Mouse (Mus musculus): Measurements from ENCODE around the gene Hmcn1. TPM values are rescaled to one million over a fixed set of nuclear protein-coding genes. Genes with fewer than 3 reads are reported as not detected.

Gene Hmcn1
- total and polyA plus RNA-seq, 3 experiments: not detected

- H3K9ac ChIP-seq (ENCODE audit: control insufficient read depth, low read depth, low read length, poor library complexity, severe bottlenecking): no peak overlapping the region
- H3K4me1 ChIP-seq (ENCODE audit: control insufficient read depth in 1 of 2, insufficient read depth in 2 of 2, low read length in 2 of 2): no peaks in the 10 kb centered on the region
- TF ChIP-seq GABPA (IDR thresholded peaks at IDR 0.05; ENCODE audit: low read depth, low read length): no peak
- TF ChIP-seq CHD2 (IDR thresholded peaks at IDR 0.05; ENCODE audit: low read length): no peak
- TF ChIP-seq BHLHE40 (IDR thresholded peaks at IDR 0.05; ENCODE audit: borderline replicate concordance, low read depth, low read length): no peak
- TF ChIP-seq POLR2AphosphoS5 (IDR thresholded peaks at IDR 0.05; ENCODE audit: borderline replicate concordance, low read depth, low read length): no peak
- TF ChIP-seq MXI1 (IDR thresholded peaks at IDR 0.05; ENCODE audit: low read depth, low read length): no peak
- TF ChIP-seq UBTF (IDR thresholded peaks at IDR 0.05; ENCODE audit: borderline replicate concordance, insufficient read depth, low read depth, low read length): no peak
- no peak for TF ChIP-seq MYC (IDR thresholded peaks at IDR 0.05; ENCODE audit: low read depth, low read length)
- no peak for TF ChIP-seq NELFE (IDR thresholded peaks at IDR 0.05; ENCODE audit: low read depth, low read length)
- no peak for TF ChIP-seq ETS1 (IDR thresholded peaks at IDR 0.05; ENCODE audit: low read depth, low read length)
- no peaks in the 10 kb centered on the region for H3K9me3 ChIP-seq (replicated peaks; ENCODE audit: insufficient read depth, low read length)
- no peaks in the 10 kb centered on the region for H3K79me2 ChIP-seq (ENCODE audit: control insufficient read depth, insufficient read depth, low read length, poor library complexity)
- no peaks in the 10 kb centered on the region for H3K36me3 ChIP-seq (ENCODE audit: control insufficient read depth in 1 of 2, insufficient read depth in 2 of 2, low read length in 2 of 2)
- H3K4me3 ChIP-seq (ENCODE audit: control insufficient read depth in 1 of 2, insufficient read depth in 1 of 2, low read depth in 2 of 2, low read length in 2 of 2): no peak overlapping the region
- DNase-seq (ENCODE audit: low read depth, low spot score): no peak
- no peak overlapping the region for H3K27ac ChIP-seq (ENCODE audit: control insufficient read depth, low read depth, low read length)
- peaks cover 1 to 4% of the 10 kb centered on the region in 2 experiments for H3K27me3 ChIP-seq (ENCODE audit: control insufficient read depth in 1 of 2, insufficient read depth in 2 of 2, low read length in 2 of 2)
These were observed 121.1 kb downstream of the Hmcn1 start for GRCm38 (mm10) chr1:150872105-150872504.

DNA sequence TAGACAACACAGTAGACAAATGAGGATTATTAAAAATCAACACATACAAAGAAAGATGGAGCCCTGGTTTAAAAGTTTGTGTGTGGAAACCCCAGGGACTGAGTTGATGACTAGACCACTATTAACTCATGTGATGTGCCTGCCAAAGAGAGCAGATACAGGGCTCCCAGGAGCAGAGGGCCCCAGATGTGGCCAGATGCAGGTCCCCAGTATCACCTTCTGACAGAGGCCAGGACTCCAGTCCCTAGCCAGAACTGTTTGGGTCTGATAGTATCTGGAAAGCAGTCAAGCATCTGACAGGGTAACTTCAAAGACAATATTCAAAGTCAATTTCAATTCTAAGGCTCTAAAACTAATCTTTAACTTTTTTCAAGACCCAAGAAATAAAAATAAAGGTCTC, 124.0 kb downstream of the Hmcn1 start:
- Histone ChIP-seq H3K4me1 (ENCODE audit: control insufficient read depth in 1 of 2, insufficient read depth in 2 of 2, low read length in 2 of 2) (no peaks in the 10 kb centered on the region), H3K36me3 (ENCODE audit: control insufficient read depth in 1 of 2, insufficient read depth in 2 of 2, low read length in 2 of 2) (no peaks in the 10 kb centered on the region), H3K79me2 (ENCODE audit: control insufficient read depth, insufficient read depth, low read length, poor library complexity) (no peaks in the 10 kb centered on the region), H3K4me3 (ENCODE audit: control insufficient read depth in 1 of 2, insufficient read depth in 1 of 2, low read depth in 2 of 2, low read length in 2 of 2) (no peak overlapping the region), H3K9ac (ENCODE audit: control insufficient read depth, low read depth, low read length, poor library complexity, severe bottlenecking) (no peak overlapping the region), H3K27ac (ENCODE audit: control insufficient read depth, low read depth, low read length) (no peak overlapping the region), H3K27me3 (ENCODE audit: control insufficient read depth in 1 of 2, insufficient read depth in 2 of 2, low read length in 2 of 2) (peaks cover 0 to 4% of the 10 kb centered on the region in 2 experiments), H3K9me3 (replicated peaks; ENCODE audit: insufficient read depth, low read length) (no peaks in the 10 kb centered on the region)
- TF ChIP-seq GABPA (IDR thresholded peaks at IDR 0.05; ENCODE audit: low read depth, low read length) (no peak), RCOR1 (IDR thresholded peaks at IDR 0.05; ENCODE audit: low read depth, low read length) (no peak), POLR2AphosphoS2 (IDR thresholded peaks at IDR 0.05; ENCODE audit: low read length) (no peak), MAX (IDR thresholded peaks at IDR 0.05; ENCODE audit: low read length) (no peak), SIN3A (IDR thresholded peaks at IDR 0.05; ENCODE audit: low read length) (no peak), TBP (IDR thresholded peaks at IDR 0.05; ENCODE audit: low read depth, low read length) (no peak), ZMIZ1 (IDR thresholded peaks at IDR 0.05; ENCODE audit: low read depth, low read length) (no peak), ZNF384 (IDR thresholded peaks at IDR 0.05; ENCODE audit: low read depth, low read length) (no peak), MYB (IDR thresholded peaks at IDR 0.05; ENCODE audit: low read depth, low read length) (no peak), JUND (IDR thresholded peaks at IDR 0.05; ENCODE audit: low read depth, low read length) (no peak), TCF12 (IDR thresholded peaks at IDR 0.05; ENCODE audit: low read depth, low read length) (no peak), ZKSCAN1 (IDR thresholded peaks at IDR 0.05; ENCODE audit: low read depth, low read length) (no peak), ZC3H11A (IDR thresholded peaks at IDR 0.05; ENCODE audit: low read depth, low read length) (no peak), MAFK (IDR thresholded peaks at IDR 0.05; ENCODE audit: borderline replicate concordance, low read depth, low read length) (no peak), POLR2A (IDR thresholded peaks at IDR 0.05; ENCODE audit: control insufficient read depth in 1 of 2, insufficient read depth in 1 of 2, low read depth in 1 of 2, low read length in 2 of 2, poor library complexity in 1 of 2) (no peak), CHD2 (IDR thresholded peaks at IDR 0.05; ENCODE audit: low read length) (no peak)
- DNase-seq (ENCODE audit: low read depth, low spot score): no peak
